Mouse (Mus musculus) CH12.LX (cell line): Measurements from ENCODE around the gene Lhx2. TPM values are rescaled to one million over a fixed set of nuclear protein-coding genes. Genes with fewer than 3 reads are reported as not detected.

Experiments
- DNase-seq: peaks from one replicate; pipeline ENCODE4 v3.0.0-alpha.2; 2013; ENCODE audit errors: extremely low read depth
- H3K27ac ChIP-seq: 2 replicates; pipeline ENCODE4 v1.5.1; 2012; ENCODE audit warnings: low read depth, mild to moderate bottlenecking, control low read depth, moderate library complexity; ENCODE audit not compliant: insufficient read depth
- H3K27me3 ChIP-seq: replicated peaks from 2 replicates; pipeline ENCODE3; 2012; ENCODE audit warnings: inconsistent platforms
- H3K36me3 ChIP-seq, 2 experiments: replicated peaks in 1 of 2; 2 replicates each; pipeline versions ENCODE3 to v1.6.1; 2012; ENCODE audit warnings: inconsistent platforms in 1 of 2, low read length in 1 of 2, mild to moderate bottlenecking in 1 of 2, mixed read lengths in 1 of 2, moderate library complexity in 1 of 2; ENCODE audit not compliant: control insufficient read depth in 1 of 2, insufficient read depth in 1 of 2
- H3K4me1 ChIP-seq, 2 experiments: 2 replicates each; pipeline ENCODE4 v1.6.1; 2012; ENCODE audit warnings: inconsistent platforms in 1 of 2, moderate library complexity in 1 of 2; ENCODE audit not compliant: insufficient read depth in 2 of 2, control insufficient read depth in 1 of 2
- H3K4me2 ChIP-seq: 2 replicates; pipeline ENCODE4 v1.6.1; 2012; ENCODE audit warnings: low read depth, mild to moderate bottlenecking, control low read depth; ENCODE audit not compliant: poor library complexity, insufficient read depth, severe bottlenecking
- H3K4me3 ChIP-seq, 3 experiments: fragments of 150-350 bp in 1 of 3; sonication (generic) in 1 of 3; replicated peaks in 1 of 3; 2 replicates each; pipeline versions ENCODE3 to v1.5.1; 2011 to 2012; ENCODE audit warnings: low read depth in 2 of 3, low read length in 2 of 3, mild to moderate bottlenecking in 2 of 3, moderate library complexity in 2 of 3, control low read depth in 1 of 3, improper control_type of control experiment in 1 of 3, inconsistent platforms in 1 of 3, mixed read lengths in 1 of 3; ENCODE audit not compliant: poor library complexity in 1 of 3
- H3K79me2 ChIP-seq: replicated peaks from 2 replicates; pipeline ENCODE4 v1.6.1; 2012; ENCODE audit warnings: mild to moderate bottlenecking, moderate library complexity; ENCODE audit not compliant: control insufficient read depth, poor library complexity, insufficient read depth, severe bottlenecking; ENCODE audit errors: extremely low read depth
- H3K9ac ChIP-seq: 2 replicates; pipeline ENCODE4 v1.6.1; 2012; ENCODE audit warnings: low read depth, mild to moderate bottlenecking, control low read depth, moderate library complexity; ENCODE audit not compliant: insufficient read depth
- H3K9me3 ChIP-seq: replicated peaks from 2 replicates; pipeline ENCODE3; 2012; ENCODE audit warnings: low read length, inconsistent platforms, mixed read lengths
- CHD1 ChIP-seq: IDR thresholded peaks from 2 replicates; pipeline ENCODE4 v1.6.1; 2012; ENCODE audit warnings: low read depth, low read length, improper control_type of control experiment, inconsistent platforms
- CHD2 ChIP-seq: IDR thresholded peaks from 2 replicates; pipeline ENCODE4 v1.6.1; 2011; ENCODE audit warnings: low read length, improper control_type of control experiment
- ELF1 ChIP-seq: IDR thresholded peaks from 2 replicates; pipeline ENCODE4 v1.6.1; 2014; ENCODE audit warnings: low read depth, mild to moderate bottlenecking, inconsistent platforms, low read length, improper control_type of control experiment
- EP300 ChIP-seq: IDR thresholded peaks from 2 replicates; pipeline ENCODE4 v1.6.1; 2011; ENCODE audit warnings: low read length, improper control_type of control experiment
- GABPA ChIP-seq: IDR thresholded peaks from 2 replicates; pipeline ENCODE4 v1.6.1; 2012; ENCODE audit warnings: low read depth, low read length, improper control_type of control experiment, inconsistent platforms; ENCODE audit not compliant: insufficient replicate concordance
- HCFC1 ChIP-seq: IDR thresholded peaks from 2 replicates; pipeline ENCODE4 v1.6.1; 2012; ENCODE audit warnings: low read depth, mild to moderate bottlenecking, inconsistent platforms, low read length, improper control_type of control experiment
- IRF4 ChIP-seq: IDR thresholded peaks from 2 replicates; pipeline ENCODE4 v1.6.1; 2014; ENCODE audit warnings: low read depth, mild to moderate bottlenecking, inconsistent platforms, low read length, improper control_type of control experiment
- JUND ChIP-seq: conservative IDR thresholded peaks from 2 replicates; pipeline ENCODE4 v1.6.1; 2011; ENCODE audit warnings: low read depth, low read length, improper control_type of control experiment
- KAT2A ChIP-seq: IDR thresholded peaks from 2 replicates; pipeline ENCODE4 v1.6.1; 2012; ENCODE audit warnings: low read length, improper control_type of control experiment, inconsistent platforms; ENCODE audit not compliant: insufficient replicate concordance
- MAX ChIP-seq: IDR thresholded peaks from 2 replicates; pipeline ENCODE4 v1.6.1; 2011; ENCODE audit warnings: low read length, improper control_type of control experiment
- MEF2A ChIP-seq: IDR thresholded peaks from 2 replicates; pipeline ENCODE4 v1.6.1; 2014; ENCODE audit warnings: low read depth, mild to moderate bottlenecking, inconsistent platforms, low read length, improper control_type of control experiment, borderline replicate concordance
- MYC ChIP-seq: IDR thresholded peaks from 2 replicates; pipeline ENCODE4 v1.6.1; 2011; ENCODE audit warnings: low read depth, mild to moderate bottlenecking, improper control_type of control experiment, low read length
- PAX5 ChIP-seq: IDR thresholded peaks from 2 replicates; pipeline ENCODE4 v1.6.1; 2012; ENCODE audit warnings: low read length, inconsistent platforms, mixed read lengths
- POLR2A ChIP-seq: IDR thresholded peaks from 2 replicates; pipeline ENCODE4 v1.6.1; 2011; ENCODE audit warnings: low read depth, mild to moderate bottlenecking, improper control_type of control experiment, low read length
- RAD21 ChIP-seq: IDR thresholded peaks from 2 replicates; pipeline ENCODE4 v1.6.1; 2011; ENCODE audit warnings: low read depth, mild to moderate bottlenecking, low read length, improper control_type of control experiment, moderate library complexity
- RCOR1 ChIP-seq: conservative IDR thresholded peaks from 2 replicates; pipeline ENCODE4 v1.6.1; 2012; ENCODE audit warnings: low read depth, mild to moderate bottlenecking, inconsistent platforms, low read length, improper control_type of control experiment
- SIN3A ChIP-seq: IDR thresholded peaks from 2 replicates; pipeline ENCODE4 v1.6.1; 2012; ENCODE audit warnings: low read length, improper control_type of control experiment, inconsistent platforms
- TCF12 ChIP-seq: IDR thresholded peaks from 2 replicates; pipeline ENCODE4 v1.6.1; 2014; ENCODE audit warnings: low read depth, mild to moderate bottlenecking, inconsistent platforms, low read length, improper control_type of control experiment
- UBTF ChIP-seq: IDR thresholded peaks from 2 replicates; pipeline ENCODE4 v1.6.1; 2012; ENCODE audit warnings: low read depth, mild to moderate bottlenecking, inconsistent platforms, low read length, improper control_type of control experiment, moderate library complexity
- USF1 ChIP-seq: IDR thresholded peaks from 2 replicates; pipeline ENCODE4 v1.6.1; 2014; ENCODE audit warnings: low read depth, mild to moderate bottlenecking, inconsistent platforms, low read length, improper control_type of control experiment
- USF2 ChIP-seq: conservative IDR thresholded peaks from 2 replicates; pipeline ENCODE4 v1.6.1; 2011; ENCODE audit warnings: low read depth, low read length, improper control_type of control experiment
- ZC3H11A ChIP-seq: IDR thresholded peaks from 2 replicates; pipeline ENCODE4 v1.6.1; 2012; ENCODE audit warnings: low read depth, mild to moderate bottlenecking, inconsistent platforms, low read length, improper control_type of control experiment
- ZKSCAN1 ChIP-seq: IDR thresholded peaks from 2 replicates; pipeline ENCODE4 v1.6.1; 2012; ENCODE audit warnings: low read depth, inconsistent platforms, low read length, improper control_type of control experiment, borderline replicate concordance
- ZMIZ1 ChIP-seq: IDR thresholded peaks from 2 replicates; pipeline ENCODE4 v1.6.1; 2012; ENCODE audit warnings: low read depth, mild to moderate bottlenecking, inconsistent platforms, low read length, improper control_type of control experiment
- ZNF384 ChIP-seq: IDR thresholded peaks from 2 replicates; pipeline ENCODE4 v1.6.1; 2012; ENCODE audit warnings: low read depth, low read length, improper control_type of control experiment, inconsistent platforms
- dilution Hi-C: fragments of 300-500 bp; cut with MboI; formaldehyde crosslinking; loops from 2 replicates; pipeline ENCODE4 v1.14.3; 2020; ENCODE audit warnings: low sequenced_read_pairs; ENCODE audit not compliant: extremely low pct_unique_long_range_greater_than_20kb, extremely low pct_ligation_motif_present
- in situ Hi-C: fragments of 300-500 bp; cut with MboI; formaldehyde crosslinking; loops from 3 replicates; pipeline ENCODE4 v1.14.3; 2019; ENCODE audit warnings: low sequenced_read_pairs, low pct_ligation_motif_present, low pct_unique_long_range_greater_than_20kb, mixed read lengths
- polyA plus RNA-seq: library from polyadenylated mRNA; unstranded; fragments of >175 nt; gene quantifications from 2 replicates; pipeline ENCODE4 v1.2.1, GENCODE M21; 2012; ENCODE audit warnings: low read depth; ENCODE audit not compliant: insufficient read length
- total RNA-seq, 2 experiments: library from RNA; depleted of rRNA; stranded (reverse); fragments of 300-350 nt in 1 of 2; fragments of >200 nt in 1 of 2; gene quantifications; 2 replicates each; pipeline ENCODE4 v1.2.3; 2012 to 2014

Gene Lhx2
- total and polyA plus RNA-seq, 3 experiments: 0.24 to 0.47 (median 0.34) TPM

DNA sequence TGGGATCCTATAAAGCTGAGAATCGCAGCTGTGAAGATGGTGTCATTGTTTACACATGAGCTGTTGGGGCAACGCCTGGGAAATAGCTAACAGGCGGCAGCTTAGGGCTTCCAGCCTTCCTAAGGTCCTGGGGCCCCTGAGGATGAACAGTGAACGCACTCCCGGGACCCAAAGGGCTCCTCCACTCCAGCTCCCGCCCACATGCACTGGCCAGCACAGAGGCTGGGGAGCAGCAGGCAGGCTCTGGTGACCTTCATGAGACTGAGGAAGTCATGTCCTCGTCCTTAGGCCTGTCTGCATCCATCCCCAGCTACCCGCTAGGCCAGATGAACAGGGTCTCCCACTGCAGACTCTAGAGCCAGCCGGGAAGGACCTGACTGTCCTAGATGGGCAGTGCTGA, 27.9 kb downstream of the Lhx2 start:
- dilution Hi-C loops (no loop called here), in situ Hi-C loops (no loop called here)
- H3K79me2 ChIP-seq: no peaks in the 10 kb centered on the region
- H3K27ac ChIP-seq: no peak overlapping the region
- DNase-seq: no peak
- H3K9ac ChIP-seq: no peak overlapping the region
- no peaks in the 10 kb centered on the region for H3K36me3 ChIP-seq
- no peak overlapping the region for H3K4me2 ChIP-seq
- H3K9me3 ChIP-seq: no peaks in the 10 kb centered on the region
- H3K4me3 ChIP-seq: no peak overlapping the region
- TF ChIP-seq JUND: no peak
- no peak for TF ChIP-seq TCF12
- no peak for TF ChIP-seq CHD2
- no peak for TF ChIP-seq ZKSCAN1
- TF ChIP-seq MYC: no peak
- no peak for TF ChIP-seq EP300
- TF ChIP-seq ZNF384: no peak
- TF ChIP-seq HCFC1: no peak
- no peak for TF ChIP-seq ZC3H11A
- no peak for TF ChIP-seq PAX5
- no peak for TF ChIP-seq UBTF
- TF ChIP-seq KAT2A: no peak
- TF ChIP-seq MEF2A: no peak
- TF ChIP-seq MAX: no peak
- TF ChIP-seq RAD21: no peak
- no peak for TF ChIP-seq USF2
- TF ChIP-seq IRF4: no peak
- no peak for TF ChIP-seq GABPA
- no peak for TF ChIP-seq ELF1
- peaks cover 0 to 3% of the 10 kb centered on the region in 2 experiments; a peak in 2 of 4 replicates for H3K4me1 ChIP-seq
- no peaks in the 10 kb centered on the region for H3K27me3 ChIP-seq

- in situ Hi-C loops: no loop called here
- Histone ChIP-seq H3K27ac (no peak overlapping the region), H3K9me3 (no peaks in the 10 kb centered on the region)
Observed at GRCm38 (mm10) chr2:38367852-38368251, 28.8 kb downstream of the Lhx2 start.

More at GRCm38 (mm10) chr2:38367852-38368251, 28.8 kb downstream of the Lhx2 start:
- dilution Hi-C loops: no loop called here
- Histone ChIP-seq H3K4me1 (peaks cover 3 to 6% of the 10 kb centered on the region in 2 experiments), H3K79me2 (no peaks in the 10 kb centered on the region), H3K4me2 (no peak overlapping the region), H3K36me3 (no peaks in the 10 kb centered on the region), H3K9ac (no peak overlapping the region), H3K27me3 (no peaks in the 10 kb centered on the region), H3K4me3 (no peak overlapping the region)
- DNase-seq: no peak
- TF ChIP-seq EP300: no peak
- TF ChIP-seq SIN3A: no peak
- no peak for TF ChIP-seq POLR2A
- TF ChIP-seq RAD21: no peak
- no peak for TF ChIP-seq CHD1
- no peak for TF ChIP-seq USF2
- TF ChIP-seq ZMIZ1: no peak
- no peak for TF ChIP-seq RCOR1
- no peak for TF ChIP-seq USF1
